Mouse (Mus musculus) myocyte (in vitro differentiated cells): Measurements from ENCODE around the gene Nrd1.

Source experiments
- CEBPB ChIP-seq: IDR thresholded peaks from 2 replicates; pipeline ENCODE4 v1.6.1; 2011; ENCODE audit warnings: mild to moderate bottlenecking, moderate library complexity; ENCODE audit not compliant: poor library complexity, insufficient read depth, severe bottlenecking
- E2F4 ChIP-seq: IDR thresholded peaks from one replicate; pipeline ENCODE4 v1.6.1; 2011; ENCODE audit warnings: mild to moderate bottlenecking, control low read depth, moderate library complexity; ENCODE audit not compliant: insufficient read depth
- MAX ChIP-seq: IDR thresholded peaks from one replicate; pipeline ENCODE4 v1.6.1; 2011; ENCODE audit warnings: low read depth, mild to moderate bottlenecking, control low read depth
- MYOD1 ChIP-seq, 3 experiments: IDR thresholded peaks; one replicate each; pipeline ENCODE4 v1.6.1; 2011; ENCODE audit warnings: control low read depth in 2 of 3, low read depth in 2 of 3, mild to moderate bottlenecking in 2 of 3, moderate library complexity in 1 of 3; ENCODE audit not compliant: insufficient read length in 2 of 3, control insufficient read depth in 1 of 3
- MYOG ChIP-seq, 3 experiments: IDR thresholded peaks; one replicate each; pipeline ENCODE4 v1.6.1; 2011; ENCODE audit warnings: control low read depth in 2 of 3, low read depth in 2 of 3, mild to moderate bottlenecking in 2 of 3; ENCODE audit not compliant: insufficient read length in 2 of 3, control insufficient read depth in 1 of 3, insufficient read depth in 1 of 3
- POLR2A ChIP-seq: IDR thresholded peaks from one replicate; pipeline ENCODE4 v1.6.1; 2011; ENCODE audit warnings: low read depth, mild to moderate bottlenecking, control low read depth, moderate library complexity; ENCODE audit not compliant: insufficient read length
- POLR2AphosphoS2 ChIP-seq: IDR thresholded peaks from one replicate; pipeline ENCODE4 v1.6.1; 2011; ENCODE audit warnings: low read depth, control low read depth; ENCODE audit not compliant: insufficient read length
- REST ChIP-seq: IDR thresholded peaks from one replicate; pipeline ENCODE4 v1.6.1; 2011; ENCODE audit warnings: mild to moderate bottlenecking, control low read depth, moderate library complexity; ENCODE audit not compliant: insufficient read depth, insufficient read length
- SRF ChIP-seq: IDR thresholded peaks from one replicate; pipeline ENCODE4 v1.6.1; 2011; ENCODE audit warnings: low read depth; ENCODE audit not compliant: control insufficient read depth, insufficient read length
- TCF12 ChIP-seq: IDR thresholded peaks from one replicate; pipeline ENCODE4 v1.6.1; 2011; ENCODE audit warnings: mild to moderate bottlenecking, control low read depth; ENCODE audit not compliant: poor library complexity, insufficient read depth, severe bottlenecking
- USF1 ChIP-seq: IDR thresholded peaks from one replicate; pipeline ENCODE4 v1.6.1; 2011; ENCODE audit warnings: low read depth, mild to moderate bottlenecking, control low read depth, moderate library complexity

DNA sequence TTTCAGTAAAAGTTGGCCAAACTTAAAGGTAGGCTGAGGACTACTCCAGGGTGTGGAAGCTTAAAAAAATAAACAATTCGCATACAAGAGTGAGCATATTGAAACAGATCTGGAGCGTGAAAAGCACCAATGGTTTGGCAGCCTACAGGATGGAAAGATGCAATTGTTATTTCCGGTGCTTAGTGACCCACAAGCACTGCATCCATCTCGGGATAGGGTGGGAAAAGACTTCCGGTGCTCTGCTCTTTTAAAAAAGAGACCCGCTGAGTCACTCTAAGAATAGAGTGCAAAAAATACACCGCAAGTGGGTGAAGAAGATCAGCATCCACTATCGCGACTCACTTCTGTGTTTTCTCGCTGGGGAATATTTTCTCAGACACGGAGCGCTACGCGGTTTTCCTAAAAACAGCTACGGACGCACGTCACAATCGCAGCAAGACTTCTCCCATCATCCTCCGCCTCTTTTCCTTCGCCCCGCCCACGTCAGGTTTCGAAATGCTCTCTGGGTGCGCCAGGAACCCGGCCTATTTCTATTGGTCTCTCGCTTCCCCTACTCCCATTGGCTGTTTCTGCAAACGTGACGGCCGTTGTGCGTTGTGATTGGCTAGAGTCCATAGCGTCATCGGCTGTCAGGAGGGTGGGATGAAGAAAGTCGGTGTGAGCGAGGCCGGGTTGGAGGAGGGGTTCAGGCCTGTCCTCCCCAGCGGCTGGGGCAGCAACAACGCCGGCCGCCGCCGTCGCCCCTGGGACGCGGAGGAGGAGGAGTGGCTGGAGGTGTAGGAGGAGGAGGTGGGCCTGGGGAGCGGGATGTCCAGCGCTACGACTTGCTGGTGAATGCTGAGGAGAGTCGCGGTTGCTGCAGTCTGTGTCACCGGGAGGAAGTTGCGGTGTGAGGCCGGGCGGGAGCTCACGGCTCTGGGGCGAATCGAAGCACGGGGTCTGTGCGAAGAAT lies at the start of gene Nrd1:
- TF ChIP-seq CEBPB = peak; percentile 66
- TF ChIP-seq POLR2A = peak; percentile 96
- TF ChIP-seq USF1 = peak; percentile 98
- TF ChIP-seq MAX = no peak
- peak in 1 of 3 experiments; percentile 30 for TF ChIP-seq MYOG (IDR thresholded peaks at IDR 0.05; ENCODE audit: control insufficient read depth in 1 of 3, insufficient read depth in 1 of 3, insufficient read length in 2 of 3, low read depth in 2 of 3)
- TF ChIP-seq MYOD1 (IDR thresholded peaks at IDR 0.05; ENCODE audit: control insufficient read depth in 1 of 3, insufficient read length in 2 of 3, low read depth in 2 of 3) = no peak
- no peak for TF ChIP-seq REST
- no peak for TF ChIP-seq E2F4
- no peak for TF ChIP-seq TCF12
- TF ChIP-seq POLR2AphosphoS2 = peak; percentile 84
- TF ChIP-seq SRF = no peak
